Mouse (Mus musculus): Measurements from ENCODE around the gene Dpy19l2.
A peak's percentile ranks its signal among the peaks of the same experiment; 100 is the strongest.
"Not testable (repeated sequence)": the region's sequence is repeated elsewhere in the genome, so short reads cannot be mapped to it uniquely, and the experiment has no call there.

Dpy19l2 gene

DNA sequence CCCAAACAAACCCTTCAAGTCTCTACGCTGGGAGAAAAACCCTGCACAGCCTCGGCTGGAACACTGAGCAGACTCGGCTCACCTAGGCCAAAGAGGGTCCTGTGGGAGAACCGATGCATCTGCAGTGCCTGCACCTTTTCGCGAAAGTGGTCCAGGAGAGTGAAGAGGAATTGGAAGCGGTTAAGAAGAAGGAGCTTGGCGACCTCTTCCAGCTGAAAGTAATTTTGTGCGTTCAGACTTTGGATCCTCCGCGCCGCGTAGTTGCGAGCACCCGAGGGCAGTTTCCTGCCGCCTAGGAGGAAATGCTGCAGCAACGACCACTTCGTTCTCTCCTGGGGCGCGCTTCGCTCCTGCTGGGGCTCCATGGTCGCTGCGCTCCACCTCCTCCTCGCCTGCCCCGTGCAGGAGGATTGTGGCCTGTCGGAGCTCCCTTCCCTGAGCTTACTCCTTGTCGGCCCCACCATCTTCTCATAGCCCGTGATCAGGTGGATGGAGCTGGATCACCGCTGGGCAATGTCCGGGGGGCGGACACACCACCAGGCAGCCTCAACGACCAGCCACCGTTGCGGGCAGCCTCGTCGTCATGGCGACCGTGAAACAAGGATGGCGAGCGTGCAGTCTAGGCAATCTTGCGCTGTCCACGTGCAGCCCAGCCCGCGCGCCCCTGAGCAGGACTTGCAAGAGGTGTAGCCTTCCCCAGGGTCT, at the start of gene Dpy19l2:
Gene Dpy19l2 (minus strand): TSS at position 594 of the 705 bp plus-strand sequence.
- DNase-seq (ENCODE audit: low read depth) = peak; percentile 1

DNA sequence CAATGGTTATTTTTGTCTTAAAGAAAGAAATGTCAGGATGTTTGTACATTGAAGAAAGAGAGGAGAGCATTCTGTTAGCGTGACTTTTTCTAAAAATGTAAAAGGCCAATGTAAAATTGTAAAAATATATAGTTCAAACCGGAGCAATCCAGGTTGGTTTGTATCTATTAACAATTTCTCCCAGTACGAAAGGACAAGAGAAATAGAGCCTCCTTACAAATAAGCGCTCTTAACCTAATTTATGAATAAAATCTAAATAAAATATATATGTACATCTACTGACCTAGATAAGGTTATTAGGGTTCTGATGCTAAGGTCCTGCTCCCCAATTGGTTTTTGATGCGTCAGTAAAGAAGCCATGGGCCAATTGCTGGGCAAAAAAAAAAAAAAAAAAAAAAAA, 48.9 kb upstream of the Dpy19l2 start:
- DNase-seq (ENCODE audit: low read depth) = no peak

DNA sequence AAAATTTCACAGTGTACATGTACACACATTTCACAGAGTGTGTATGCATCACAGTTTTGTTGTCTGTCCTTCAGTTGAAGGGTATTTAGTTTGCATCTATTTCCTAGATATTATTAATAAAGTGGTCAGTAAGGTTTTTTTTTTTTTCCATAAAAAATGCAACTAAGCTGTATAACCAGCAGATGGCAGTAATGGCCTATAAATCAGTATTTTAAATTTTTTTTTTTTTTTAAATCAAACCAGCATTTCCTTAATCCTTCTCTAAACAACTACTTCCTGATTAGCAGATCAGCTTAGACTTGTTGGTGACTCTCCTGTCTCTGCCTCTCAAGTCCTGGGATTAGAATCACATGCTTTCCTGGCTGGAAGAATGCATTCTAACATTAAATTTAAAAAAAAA, 5.2 kb upstream of the Dpy19l2 start:
- peak; percentile 14 for DNase-seq (ENCODE audit: low read depth)

DNA sequence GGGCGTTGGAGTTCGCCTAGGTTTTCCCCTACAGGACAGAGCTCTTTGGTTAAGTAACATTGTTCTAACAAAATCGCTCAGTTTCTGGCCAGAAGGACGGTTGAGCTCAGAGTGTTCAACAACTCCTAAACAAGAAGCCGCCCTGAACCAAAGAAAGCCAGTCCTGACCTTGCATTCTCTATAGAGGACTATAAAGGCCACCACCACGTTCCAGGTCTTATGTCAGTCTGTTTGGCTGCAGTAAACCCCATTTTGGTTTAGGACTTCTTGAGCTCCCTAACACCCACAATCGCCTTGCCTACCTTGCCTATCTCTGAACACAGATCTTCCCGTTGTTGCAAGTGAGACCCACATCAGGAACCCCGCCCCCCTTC, 299 bp upstream of the Dpy19l2 start:
- no peak for DNase-seq (ENCODE audit: low read depth)

DNA sequence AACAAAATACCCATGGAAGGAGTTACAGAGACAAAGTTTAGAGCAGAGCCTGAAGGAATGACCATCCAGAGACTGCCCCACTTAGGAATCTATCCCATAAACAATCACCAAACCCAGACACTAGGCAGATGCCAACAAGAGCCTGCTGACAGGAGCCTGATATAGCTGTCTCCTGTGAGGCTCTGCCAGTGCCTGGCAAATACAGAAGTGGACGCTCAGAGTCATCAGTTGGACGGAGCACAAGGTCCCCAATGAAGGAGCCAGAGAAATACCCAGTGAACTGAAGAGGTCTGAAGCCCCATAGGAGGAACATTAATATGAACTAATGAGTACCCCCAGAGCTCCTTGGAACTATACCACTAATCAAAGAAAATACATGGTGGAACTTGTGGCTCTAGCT, 58.8 kb downstream of the Dpy19l2 start:
- DNase-seq (ENCODE audit: low read depth) = not testable (repeated sequence)

DNA sequence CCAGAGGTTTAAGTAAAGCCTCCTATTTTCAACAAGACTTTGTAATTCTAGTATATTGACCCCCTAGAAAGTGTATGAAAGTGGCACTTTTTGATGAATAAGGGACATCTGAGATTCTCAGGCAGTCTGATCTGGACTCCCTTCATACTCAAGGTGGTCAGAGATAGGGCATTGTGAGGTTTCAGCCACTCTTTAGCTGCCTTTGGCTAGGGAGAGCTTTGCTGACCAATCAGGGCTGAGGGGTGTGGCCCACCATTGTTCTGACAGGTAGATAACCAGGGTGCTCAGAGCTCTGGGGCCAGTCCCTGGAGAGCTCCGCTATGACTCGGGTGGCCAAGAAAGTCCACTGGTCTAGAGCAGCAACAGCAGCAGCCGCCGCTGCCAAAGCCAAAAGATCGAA, 71.2 kb downstream of the Dpy19l2 start, which contains the start of gene Cypt4:
Gene Cypt4 (plus strand): TSS at position 301 of the 400 bp plus-strand sequence.
- no peak for DNase-seq (ENCODE audit: low read depth)

DNA sequence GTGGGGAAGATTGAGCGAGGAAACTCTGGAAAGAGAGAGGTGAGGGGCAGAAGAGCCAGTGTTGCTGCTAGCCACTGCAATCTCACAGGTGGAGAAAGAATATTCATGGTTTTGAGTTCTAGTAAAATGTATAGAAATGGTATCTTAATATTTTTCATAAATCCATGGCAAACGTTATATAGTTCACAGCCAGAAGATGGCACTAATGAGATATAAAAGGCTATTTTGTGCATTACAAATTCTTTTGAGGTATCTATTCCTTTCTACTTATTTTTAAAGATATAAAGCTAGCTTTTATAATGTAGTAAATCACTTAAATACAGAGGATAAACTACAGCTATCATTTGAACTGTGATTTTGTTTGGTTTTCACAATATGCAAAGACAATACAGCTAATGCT, 157.9 kb downstream of the Dpy19l2 start:
- DNase-seq (ENCODE audit: low read depth) = peak; percentile 29

DNA sequence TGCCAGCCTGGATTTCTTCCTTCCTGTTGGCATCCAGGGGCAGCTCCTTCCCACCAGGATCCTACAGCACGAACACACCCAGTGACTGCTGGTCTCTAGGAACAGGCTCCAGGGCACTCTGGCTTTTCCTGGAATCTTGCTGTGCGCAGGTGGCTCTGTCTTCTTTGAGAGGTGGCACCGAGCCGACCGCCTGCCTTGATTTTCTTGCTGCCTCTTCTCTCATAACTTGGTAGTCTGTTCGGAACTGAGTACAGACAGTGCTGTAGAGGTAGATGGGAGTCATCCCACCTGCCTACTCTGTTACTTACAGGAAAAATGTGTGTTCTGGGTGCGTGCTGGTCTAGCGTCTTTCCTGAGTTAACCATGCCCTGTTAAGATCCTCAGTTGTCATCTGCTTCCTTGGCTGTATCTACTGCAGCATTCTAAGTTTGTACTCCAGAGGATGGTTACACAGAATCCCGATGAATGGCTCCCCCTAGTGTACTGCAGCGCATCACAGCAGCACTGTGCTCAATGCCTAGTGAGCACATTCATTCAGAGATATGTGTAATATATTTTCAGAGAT, 179.4 kb downstream of the Dpy19l2 start:
- peak; percentile 80 for DNase-seq (ENCODE audit: low read depth)

DNA sequence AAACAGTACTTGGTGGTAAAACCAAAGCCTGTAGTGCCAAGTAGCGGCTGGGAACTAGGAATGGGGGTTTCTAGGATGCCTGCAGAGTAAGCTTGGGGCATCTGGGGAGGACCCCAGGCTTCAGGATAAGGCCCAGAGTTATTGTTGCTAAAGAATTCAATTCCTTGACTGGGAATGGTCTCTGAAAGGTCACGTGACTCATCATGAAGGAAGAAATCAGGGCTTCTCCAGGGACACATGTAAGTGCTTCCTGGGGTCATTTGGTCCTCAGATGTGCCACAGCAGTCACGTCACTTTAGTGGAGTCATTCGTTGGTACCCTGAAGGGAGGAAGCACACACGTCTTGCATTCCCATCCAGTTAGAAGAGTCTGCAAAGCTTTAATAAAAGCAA, 182.0 kb downstream of the Dpy19l2 start:
- no peak for DNase-seq (ENCODE audit: low read depth)

DNA sequence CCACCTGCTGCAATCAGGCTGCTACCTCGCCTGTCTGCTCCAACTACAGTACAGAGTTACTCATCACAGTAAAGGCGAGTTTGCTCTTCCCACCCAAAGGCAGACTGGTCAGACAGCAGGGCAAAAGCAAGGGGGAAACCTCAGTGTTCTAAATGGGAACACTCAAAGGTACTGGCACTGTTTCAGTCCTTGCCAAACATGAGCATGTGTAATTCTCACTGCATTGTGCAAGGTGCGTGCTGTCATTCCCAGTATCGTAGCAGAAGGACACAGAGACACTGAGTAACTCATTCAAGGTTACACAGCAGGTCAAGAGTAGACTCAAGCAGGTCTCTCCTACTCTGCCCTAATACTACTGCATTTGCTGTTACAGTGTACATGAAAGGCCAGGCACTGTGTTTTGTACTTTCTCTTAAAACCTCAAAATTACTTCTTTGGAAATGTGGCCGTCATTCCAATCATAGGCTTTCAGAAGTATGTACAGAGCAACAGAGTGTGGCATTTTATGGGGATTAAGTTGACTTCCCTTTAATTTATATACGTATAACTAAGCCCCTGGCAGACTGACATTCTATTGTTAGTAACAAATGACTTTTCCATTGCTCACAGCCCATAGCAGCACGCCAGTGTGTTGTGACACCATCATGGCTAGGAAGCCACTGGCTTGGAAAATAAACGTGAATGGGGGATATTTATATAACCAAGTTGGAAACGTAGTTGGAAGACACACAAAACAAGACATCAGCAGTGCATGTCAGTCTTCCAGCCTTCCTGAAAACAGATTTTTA, 182.6 kb downstream of the Dpy19l2 start:
- DNase-seq (ENCODE audit: low read depth) = peak; percentile 57

DNA sequence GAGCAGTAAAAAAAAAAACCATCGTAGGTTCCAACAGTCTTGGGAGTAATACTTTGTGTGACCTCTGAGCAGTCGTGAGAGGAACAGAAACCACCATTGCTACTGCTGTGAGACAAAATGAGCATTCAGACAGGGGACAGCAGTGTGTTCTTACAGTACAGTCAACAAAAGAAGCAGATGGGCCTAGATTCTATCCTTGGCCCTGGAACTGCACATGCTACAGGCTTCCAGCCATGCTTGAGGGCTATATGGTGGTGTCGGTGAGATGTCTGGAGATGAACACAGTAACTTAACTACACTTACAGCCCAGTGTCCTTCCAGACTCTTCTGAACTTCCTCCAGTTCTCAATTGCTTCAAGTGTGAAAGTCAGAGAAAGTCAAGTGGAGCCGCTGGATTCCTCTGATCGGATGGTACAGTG, 184.0 kb downstream of the Dpy19l2 start:
- no peak for DNase-seq (ENCODE audit: low read depth)

DNA sequence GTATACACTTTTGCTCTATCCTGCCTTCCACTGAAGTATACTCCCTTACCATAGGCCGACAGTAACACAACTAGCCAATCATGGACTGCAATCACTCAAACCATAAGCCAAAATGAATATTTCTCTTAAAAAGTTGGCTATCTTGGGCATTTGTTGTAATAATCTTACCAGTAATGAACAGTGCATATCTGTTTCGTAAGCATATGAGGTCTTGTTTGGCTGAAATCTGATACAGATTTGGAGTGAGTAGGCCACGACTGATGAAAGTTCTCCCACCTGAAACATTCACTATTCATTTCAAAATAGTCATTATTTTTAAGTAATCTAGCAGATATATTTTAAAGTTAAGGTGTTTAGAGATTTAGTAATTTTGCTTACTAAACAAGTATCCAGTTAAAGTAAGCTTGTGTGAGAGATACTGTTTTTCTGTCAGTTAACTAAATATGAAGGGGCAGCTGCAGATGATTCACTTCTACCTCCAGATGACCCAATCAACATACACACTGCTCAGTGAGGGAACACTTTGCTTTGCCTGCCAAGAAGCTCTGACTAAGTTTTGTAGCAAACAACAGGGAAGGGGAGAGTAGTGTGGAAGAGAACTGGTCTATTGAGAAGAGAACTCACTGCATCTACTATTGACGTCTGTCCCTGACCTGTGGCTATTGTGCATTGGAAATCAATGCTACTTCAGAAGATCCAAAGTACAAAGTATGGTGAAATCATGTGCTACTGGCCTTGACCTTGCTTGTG, 184.5 kb downstream of the Dpy19l2 start:
- peak; percentile 82 for DNase-seq (ENCODE audit: low read depth)

DNA sequence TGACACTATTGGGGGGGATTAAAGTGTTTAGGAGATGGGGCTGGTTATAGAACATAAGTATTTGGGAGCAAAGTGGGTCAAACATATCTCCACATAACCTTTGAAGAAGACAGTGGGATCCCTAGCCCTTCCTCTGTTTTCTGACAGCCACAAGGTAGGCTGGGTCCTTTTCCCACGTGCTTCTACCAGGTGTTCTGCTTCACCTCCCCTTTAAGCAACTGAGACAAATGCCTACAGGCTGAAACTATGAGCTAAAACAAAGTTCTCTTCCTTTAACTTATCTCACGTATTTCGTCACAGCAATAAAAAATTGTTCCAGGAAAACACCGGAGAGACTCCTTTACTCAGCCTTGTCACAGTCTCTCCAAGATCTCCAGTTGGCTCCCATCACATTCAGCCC, 187.2 kb downstream of the Dpy19l2 start:
- no peak for DNase-seq (ENCODE audit: low read depth)
